Comparison of ENCODE assay signal across 8 mouse cellular contexts in the genomic region with DNA sequence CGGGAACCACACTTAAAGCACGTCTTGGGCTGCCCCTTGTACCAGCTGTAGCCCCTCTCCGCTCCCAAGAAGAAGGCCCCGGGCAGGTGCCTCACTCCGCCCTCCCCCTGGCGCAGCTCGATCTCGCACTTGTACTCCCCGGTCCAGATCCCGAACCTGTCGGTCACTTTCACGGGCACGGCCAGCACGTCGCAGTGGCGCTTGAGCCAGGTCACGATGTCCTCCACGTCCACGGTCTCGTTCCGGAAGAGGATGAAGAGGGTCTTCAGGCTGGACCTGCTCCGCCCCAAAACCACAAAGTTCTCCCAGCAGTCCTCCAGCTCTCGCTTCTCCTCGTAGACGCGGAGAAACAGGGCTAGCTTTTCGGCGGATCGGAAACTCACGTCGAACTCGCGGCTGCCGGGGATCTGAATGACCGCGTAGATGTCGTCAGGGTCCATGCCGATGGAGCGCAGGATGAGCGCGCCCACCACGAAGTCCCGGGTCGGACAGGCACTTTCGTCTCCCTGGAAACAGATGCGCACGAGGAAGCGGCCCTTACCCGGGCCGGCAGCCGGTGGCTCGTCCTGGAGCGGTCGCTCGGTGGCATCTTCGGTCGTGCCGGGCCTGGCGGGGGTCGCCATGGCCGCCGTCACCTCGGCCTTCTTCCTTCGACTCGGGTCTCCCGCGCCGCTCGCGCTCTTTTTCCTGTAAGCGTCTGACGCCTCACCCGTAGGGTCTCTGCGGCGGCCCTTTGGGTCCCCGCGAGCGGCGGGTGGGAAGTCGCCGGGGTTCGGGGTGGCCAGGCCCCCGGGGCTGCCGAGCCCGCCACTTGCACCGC. TPM values are rescaled to one million over a fixed set of nuclear protein-coding genes. Genes with fewer than 3 reads are reported as not detected.
DNase-seq lines count a peak whose midpoint lies in the region; ATAC-seq and TF ChIP-seq lines count a peak whose summit lies in the region.
"Had no signal": no experiment of that assay in that cellular context is flagged by ENCODE, and none has a peak within 500 bp of the region (broad histone marks: within the 10 kb centered on the region; RNA-seq: fewer than 3 reads in every experiment).

No protein-coding gene starts in this region.

- TF ChIP-seq POLR2A in thymus, adult 2 months (IDR thresholded peaks at IDR 0.05; ENCODE audit: control insufficient read depth, extremely low read depth, insufficient read depth, low read length, poor library complexity): no peak
- TF ChIP-seq POLR2A in cerebellum, adult 2 months (IDR thresholded peaks at IDR 0.05; ENCODE audit: borderline replicate concordance, insufficient read depth, low read length): no peak
- TF ChIP-seq POLR2A in kidney, adult 2 months (IDR thresholded peaks at IDR 0.05; ENCODE audit: low read depth, low read length): no peak

- peak overlapping the region; percentile 94 for H3K9ac ChIP-seq in forebrain, embryonic 16.5 days (replicated peaks; ENCODE audit: low read depth, low read length)
- peak overlapping the region; percentile 94 for H3K9ac ChIP-seq in lung, embryonic 15.5 days

- no peak for TF ChIP-seq CTCF in thymus, adult 2 months (IDR thresholded peaks at IDR 0.05; ENCODE audit: borderline replicate concordance, control insufficient read depth, extremely low read depth, insufficient read depth, low read length, poor library complexity)
- no peak for TF ChIP-seq CTCF in cerebellum, adult 2 months (IDR thresholded peaks at IDR 0.05; ENCODE audit: borderline replicate concordance, insufficient read depth, low read depth, low read length)
- TF ChIP-seq CTCF in kidney, adult 2 months (conservative IDR thresholded peaks at IDR 0.05; ENCODE audit: insufficient read depth, insufficient read length, low read depth, low read length): no peak

- ATAC-seq in forebrain, embryonic 16.5 days: peak; percentile 21
- no peak for ATAC-seq in lung, embryonic 15.5 days (ENCODE audit: borderline replicate concordance, extremely low read depth, low FRiP score, low TSS enrichment)

- DNase-seq in thymus, adult 2 months: no peak
- no peak for DNase-seq in thymus, postnatal 0 days (ENCODE audit: low spot score)
- DNase-seq in cerebellum, adult 2 months: peak; percentile 50 to 62
- DNase-seq in kidney, adult 2 months: peak; percentile 52
- peak; percentile 59 for DNase-seq in retina, postnatal 1 day

- peak overlapping the region; percentile 66 for H3K4me3 ChIP-seq in thymus, adult 2 months (ENCODE audit: control insufficient read depth, insufficient read depth, low read length)
- H3K4me3 ChIP-seq in cerebellum, adult 2 months (replicated peaks; ENCODE audit: insufficient read depth, low read depth, low read length): peak overlapping the region; percentile 61
- peak overlapping the region; percentile 92 for H3K4me3 ChIP-seq in forebrain, embryonic 16.5 days (replicated peaks; ENCODE audit: low read length)
- peak overlapping the region; percentile 97 for H3K4me3 ChIP-seq in kidney, adult 2 months (ENCODE audit: insufficient read depth, low read depth, low read length)
- H3K4me3 ChIP-seq in lung, embryonic 15.5 days: peak overlapping the region; percentile 81
- H3K4me3 ChIP-seq: myocyte had no signal

- H3K4me2 ChIP-seq in forebrain, embryonic 16.5 days (ENCODE audit: low read length): peak overlapping the region; percentile 90
- peak overlapping the region; percentile 82 for H3K4me2 ChIP-seq in lung, embryonic 15.5 days

- peaks cover 8% of the 10 kb centered on the region; the same call in 1 of the 2 replicates for H3K4me1 ChIP-seq in thymus, adult 2 months (replicated peaks; ENCODE audit: control insufficient read depth, insufficient read depth, low read length)
- peaks cover 18% of the 10 kb centered on the region for H3K4me1 ChIP-seq in cerebellum, adult 2 months (ENCODE audit: control insufficient read depth, insufficient read depth, low read length)
- peaks cover 42% of the 10 kb centered on the region for H3K4me1 ChIP-seq in forebrain, embryonic 16.5 days (replicated peaks; ENCODE audit: control insufficient read depth, insufficient read depth, low read length)
- peaks cover 12% of the 10 kb centered on the region; the same call in 1 of the 2 replicates for H3K4me1 ChIP-seq in kidney, adult 2 months (ENCODE audit: control insufficient read depth, insufficient read depth, low read length)
- peaks cover 33% of the 10 kb centered on the region for H3K4me1 ChIP-seq in lung, embryonic 15.5 days

- peaks cover 3% of the 10 kb centered on the region; the same call in 1 of the 2 replicates for H3K9me3 ChIP-seq in forebrain, embryonic 16.5 days (ENCODE audit: control insufficient read depth, low read length)
- no peaks in the 10 kb centered on the region for H3K9me3 ChIP-seq in lung, embryonic 15.5 days

- H3K36me3 ChIP-seq in thymus, adult 2 months (ENCODE audit: control insufficient read depth, insufficient read depth, low read length): no peaks in the 10 kb centered on the region
- H3K36me3 ChIP-seq in forebrain, embryonic 16.5 days (ENCODE audit: control insufficient read depth, insufficient read depth): no peaks in the 10 kb centered on the region
- no peaks in the 10 kb centered on the region for H3K36me3 ChIP-seq in kidney, adult 2 months (ENCODE audit: control insufficient read depth, insufficient read depth, low read length)
- no peaks in the 10 kb centered on the region for H3K36me3 ChIP-seq in lung, embryonic 15.5 days

- peaks cover 7% of the 10 kb centered on the region for H3K27me3 ChIP-seq in thymus, adult 2 months (ENCODE audit: control insufficient read depth, insufficient read depth, low read length)
- H3K27me3 ChIP-seq in cerebellum, adult 2 months (ENCODE audit: control insufficient read depth, insufficient read depth, low read length): no peaks in the 10 kb centered on the region
- no peaks in the 10 kb centered on the region for H3K27me3 ChIP-seq in forebrain, embryonic 16.5 days (replicated peaks; ENCODE audit: control insufficient read depth, insufficient read depth, low read length)
- no peaks in the 10 kb centered on the region for H3K27me3 ChIP-seq in kidney, adult 2 months (replicated peaks; ENCODE audit: control insufficient read depth, insufficient read depth, low read length)
- H3K27me3 ChIP-seq in lung, embryonic 15.5 days: no peaks in the 10 kb centered on the region

- H3K27ac ChIP-seq in thymus, adult 2 months (ENCODE audit: control insufficient read depth, insufficient read depth, low read length): no peak overlapping the region
- H3K27ac ChIP-seq in cerebellum, adult 2 months (ENCODE audit: insufficient read depth, low read length): peak overlapping the region; percentile 96
- peak overlapping the region; percentile 96 for H3K27ac ChIP-seq in forebrain, embryonic 16.5 days (ENCODE audit: low read length)
- H3K27ac ChIP-seq in kidney, adult 2 months (ENCODE audit: insufficient read depth, low read depth, low read length): peak overlapping the region; percentile 97
- H3K27ac ChIP-seq in lung, embryonic 15.5 days: peak overlapping the region; percentile 99

- WGBS in thymus, adult 2 months: 15% methylated on average over 86 of the region's 86 CpGs
- WGBS in cerebellum, adult 2 months: under 1% methylated on average over 86 of the region's 86 CpGs
- WGBS in forebrain, embryonic 16.5 days: under 1% methylated on average over 86 of the region's 86 CpGs
- WGBS in kidney, adult 2 months: 2% methylated on average over 86 of the region's 86 CpGs
- WGBS in lung, embryonic 15.5 days: under 1% methylated on average over 86 of the region's 86 CpGs

RNA-seq across cellular contexts. Expression of gene Zcchc3, which starts 0.9 kb away (rescaled TPM):
- polyA plus RNA-seq in thymus, adult 2 months (2012; rRNA removed): 1.7 and 2.0 TPM in 2 replicates
- polyA plus RNA-seq in thymus, postnatal 0 days (2015; fragmentation: Nextera tagmentation; extraction: Ambion mirVana): 7.2 and 7.4 TPM in 2 replicates
- 10.7 and 11.9 TPM in 2 replicates for polyA plus RNA-seq in cerebellum, adult 2 months (2012; rRNA removed)
- polyA plus RNA-seq in forebrain, embryonic 16.5 days (2015; fragmentation: Nextera tagmentation; extraction: Ambion mirVana): 13.3 and 14.1 TPM in 2 replicates
- polyA plus RNA-seq in kidney, adult 2 months (2012; rRNA removed): 3.8 and 4.3 TPM in 2 replicates
- 37.7 and 40.5 TPM in 2 replicates for polyA plus RNA-seq in lung, embryonic 15.5 days (2015; fragmentation: Nextera tagmentation; extraction: Ambion mirVana)
- polyA plus RNA-seq: myocyte had no signal

RNA-seq across cellular contexts. Expression of gene 6820408C15Rik, which starts 1.4 kb away (rescaled TPM):
- polyA plus RNA-seq in thymus, adult 2 months (2012; rRNA removed): 0.36 and 0.50 TPM in 2 replicates
- polyA plus RNA-seq in thymus, postnatal 0 days (2015; fragmentation: Nextera tagmentation; extraction: Ambion mirVana): 0.51 and 0.64 TPM in 2 replicates
- polyA plus RNA-seq in cerebellum, adult 2 months (2012; rRNA removed): 2.6 and 3.9 TPM in 2 replicates
- 1.4 and 1.9 TPM in 2 replicates for polyA plus RNA-seq in forebrain, embryonic 16.5 days (2015; fragmentation: Nextera tagmentation; extraction: Ambion mirVana)
- polyA plus RNA-seq in kidney, adult 2 months (2012; rRNA removed): 0.69 and 0.78 TPM in 2 replicates
- polyA plus RNA-seq in lung, embryonic 15.5 days (2015; fragmentation: Nextera tagmentation; extraction: Ambion mirVana): 3.0 and 3.1 TPM in 2 replicates
- polyA plus RNA-seq: myocyte had no signal

RNA-seq across cellular contexts. Expression of gene Sox12, which starts 16.1 kb away (rescaled TPM):
- 3.8 and 4.5 TPM in 2 replicates for polyA plus RNA-seq in thymus, adult 2 months (2012; rRNA removed)
- polyA plus RNA-seq in thymus, postnatal 0 days (2015; fragmentation: Nextera tagmentation; extraction: Ambion mirVana): 0.91 and 1.2 TPM in 2 replicates
- 11.1 and 12.1 TPM in 2 replicates for polyA plus RNA-seq in cerebellum, adult 2 months (2012; rRNA removed)
- polyA plus RNA-seq in forebrain, embryonic 16.5 days (2015; fragmentation: Nextera tagmentation; extraction: Ambion mirVana): 15.8 and 16.8 TPM in 2 replicates
- 9.1 and 9.5 TPM in 2 replicates for polyA plus RNA-seq in kidney, adult 2 months (2012; rRNA removed)
- polyA plus RNA-seq in lung, embryonic 15.5 days (2015; fragmentation: Nextera tagmentation; extraction: Ambion mirVana): 10.5 and 11.3 TPM in 2 replicates

RNA-seq across cellular contexts. Expression of gene Nrsn2, which starts 37.5 kb away (rescaled TPM):
- 0.07 TPM in 1 of 2 replicates, not detected in the other for polyA plus RNA-seq in thymus, adult 2 months (2012; rRNA removed)
- polyA plus RNA-seq in thymus, postnatal 0 days (2015; fragmentation: Nextera tagmentation; extraction: Ambion mirVana): not detected in 2 replicates
- polyA plus RNA-seq in cerebellum, adult 2 months (2012; rRNA removed): 124 and 142 TPM in 2 replicates
- 10.5 and 22.6 TPM in 2 replicates for polyA plus RNA-seq in forebrain, embryonic 16.5 days (2015; fragmentation: Nextera tagmentation; extraction: Ambion mirVana)
- 0.12 and 0.50 TPM in 2 replicates for polyA plus RNA-seq in kidney, adult 2 months (2012; rRNA removed)
- 0.14 and 0.36 TPM in 2 replicates for polyA plus RNA-seq in lung, embryonic 15.5 days (2015; fragmentation: Nextera tagmentation; extraction: Ambion mirVana)
- polyA plus RNA-seq: myocyte had no signal

RNA-seq across cellular contexts. Expression of gene Defb23, which starts 50.4 kb away (rescaled TPM):
- polyA plus RNA-seq in thymus, adult 2 months (2012; rRNA removed): not detected in 2 replicates
- 0.23 and 0.28 TPM in 2 replicates for polyA plus RNA-seq in thymus, postnatal 0 days (2015; fragmentation: Nextera tagmentation; extraction: Ambion mirVana)
- not detected in 2 replicates for polyA plus RNA-seq in cerebellum, adult 2 months (2012; rRNA removed)
- polyA plus RNA-seq in forebrain, embryonic 16.5 days (2015; fragmentation: Nextera tagmentation; extraction: Ambion mirVana): not detected in 2 replicates
- polyA plus RNA-seq in kidney, adult 2 months (2012; rRNA removed): not detected in 2 replicates
- not detected in 2 replicates for polyA plus RNA-seq in lung, embryonic 15.5 days (2015; fragmentation: Nextera tagmentation; extraction: Ambion mirVana)
- polyA plus RNA-seq: myocyte had no signal

Comparison
In these comparisons a context has a peak if more than half of its experiments do, and no peak if none do; other contexts are left out.
1. DNase-seq: peak in cerebellum, adult 2 months (2 of 2), kidney, adult 2 months (single experiment) and retina, postnatal 1 day (single experiment); none in thymus, adult 2 months (single experiment) and thymus, postnatal 0 days (single experiment).
2. Peak in every context shown above with its lines, with median percentiles within 50 percentile points of each other: H3K4me3 ChIP-seq.